Mouse (Mus musculus) midbrain, embryonic 12.5 days (tissue): ENCODE measurements around the gene Nlrc5. TPM values are rescaled to one million over a fixed set of nuclear protein-coding genes. Genes with fewer than 3 reads are reported as not detected.

Experiments used
- ATAC-seq: fragments of 200-750 bp; cut with Nextera tagmentation; 2 replicates; pipeline ENCODE4 v1.8.0; 2017; ENCODE audit warnings: low read depth, moderate TSS enrichment, moderate library complexity; ENCODE audit not compliant: low FRiP score
- H3K27ac ChIP-seq: fragments of 300-500 bp; sonication (generic); replicated peaks from 2 replicates; pipeline ENCODE4 v1.5.1; 2016; ENCODE audit warnings: mild to moderate bottlenecking
- H3K27me3 ChIP-seq: fragments of 300-500 bp; sonication (generic); 2 replicates; pipeline ENCODE4 v1.6.1; 2016; ENCODE audit warnings: mild to moderate bottlenecking
- H3K36me3 ChIP-seq: fragments of 300-500 bp; sonication (generic); 2 replicates; pipeline ENCODE4 v1.6.1; 2016
- H3K4me1 ChIP-seq: fragments of 300-500 bp; sonication (generic); 2 replicates; pipeline ENCODE4 v1.6.1; 2016
- H3K4me2 ChIP-seq: fragments of 300-500 bp; sonication (generic); replicated peaks from 2 replicates; pipeline ENCODE4 v1.6.1; 2016; ENCODE audit warnings: mild to moderate bottlenecking, moderate library complexity
- H3K4me3 ChIP-seq: fragments of 300-500 bp; sonication (generic); 2 replicates; pipeline ENCODE4 v1.5.1; 2016; ENCODE audit warnings: mild to moderate bottlenecking
- H3K9ac ChIP-seq: fragments of 300-500 bp; sonication (generic); replicated peaks from 2 replicates; pipeline ENCODE4 v1.6.1; 2016; ENCODE audit warnings: mild to moderate bottlenecking, moderate library complexity
- H3K9me3 ChIP-seq: fragments of 300-500 bp; sonication (generic); 2 replicates; pipeline ENCODE4 v1.6.1; 2016; ENCODE audit warnings: mild to moderate bottlenecking
- whole genome bisulfite sequencing: fragments of 180-500 bp; shearing (Covaris S2); methylation state at CpG from one replicate; pipeline ENCODE4 v1.1.7; 2016; 5-methylcytosine and 5-hydroxymethylcytosine counted together
- polyA plus RNA-seq: library from polyadenylated mRNA; unstranded; fragments of >200 nt; fragmentation: Nextera tagmentation; extraction: Ambion mirVana; gene quantifications from 2 replicates; pipeline ENCODE4 v1.2.1, GENCODE M21; 2016

The Nlrc5 gene
- polyA plus RNA-seq, 1 experiment from 2014 or later: 0.09 TPM

DNA sequence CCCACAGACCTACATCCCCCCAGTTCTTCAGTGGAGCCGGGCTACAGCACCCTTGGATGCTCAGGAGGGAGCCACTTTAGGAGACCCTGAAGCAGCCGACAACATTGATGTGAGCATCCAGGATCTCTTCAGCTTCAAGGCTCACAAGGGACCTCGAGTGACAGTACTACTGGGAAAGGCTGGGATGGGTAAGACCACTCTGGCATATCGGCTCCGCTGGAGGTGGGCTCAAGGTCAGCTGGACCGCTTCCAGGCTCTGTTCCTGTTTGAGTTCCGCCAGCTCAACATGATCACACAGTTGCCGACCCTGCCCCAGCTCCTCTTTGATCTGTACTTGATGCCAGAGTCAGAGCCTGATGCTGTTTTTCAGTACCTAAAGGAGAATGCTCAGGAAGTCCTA is 41.6 kb downstream of the Nlrc5 start:
- H3K27me3 ChIP-seq: no peaks in the 10 kb centered on the region
- no peaks in the 10 kb centered on the region for H3K4me1 ChIP-seq
- no peak overlapping the region for H3K4me2 ChIP-seq
- H3K9ac ChIP-seq: no peak overlapping the region
- H3K27ac ChIP-seq: no peak overlapping the region
- no peak overlapping the region for H3K4me3 ChIP-seq
- ATAC-seq: no peak
- no peaks in the 10 kb centered on the region for H3K9me3 ChIP-seq
- WGBS: 83% methylated on average over 8 of the region's 8 CpGs
- H3K36me3 ChIP-seq: no peaks in the 10 kb centered on the region

GRCm38 (mm10) chr8:94476846-94477245 is 42.7 kb downstream of the Nlrc5 start:
- H3K36me3 ChIP-seq: no peaks in the 10 kb centered on the region
- no peak overlapping the region for H3K4me2 ChIP-seq
- H3K4me3 ChIP-seq: no peak overlapping the region
- 86% methylated on average over 7 of the region's 7 CpGs for WGBS
- no peak overlapping the region for H3K9ac ChIP-seq
- H3K27ac ChIP-seq: no peak overlapping the region
- H3K27me3 ChIP-seq: no peaks in the 10 kb centered on the region; the same call in 1 of the 2 replicates
- ATAC-seq: no peak
- H3K4me1 ChIP-seq: no peaks in the 10 kb centered on the region
- no peaks in the 10 kb centered on the region for H3K9me3 ChIP-seq

DNA sequence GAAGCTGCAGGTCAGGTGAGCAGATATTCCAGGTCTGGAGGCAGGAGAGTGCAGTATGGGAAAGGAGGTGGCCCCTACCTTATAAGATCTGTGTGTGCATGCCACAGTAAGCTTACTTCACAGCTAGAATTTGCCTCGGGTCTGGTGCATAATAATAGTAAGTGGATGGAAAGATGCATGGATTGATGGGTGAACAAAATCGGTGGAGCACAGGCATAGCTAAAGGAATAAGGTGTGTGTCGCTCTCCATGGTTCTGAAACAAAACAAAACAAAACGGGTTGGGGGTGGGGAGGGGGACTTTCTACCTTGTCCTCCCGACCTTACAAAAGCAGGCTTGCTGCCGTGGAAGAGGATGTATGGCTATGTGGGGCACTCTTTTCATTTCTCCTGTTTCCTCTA is 47.9 kb downstream of the Nlrc5 start:
- no peak overlapping the region for H3K4me3 ChIP-seq
- 10% methylated on average over 6 of the region's 6 CpGs for WGBS
- H3K4me1 ChIP-seq: no peaks in the 10 kb centered on the region
- no peak overlapping the region for H3K4me2 ChIP-seq
- ATAC-seq: no peak
- no peak overlapping the region for H3K27ac ChIP-seq
- no peaks in the 10 kb centered on the region for H3K36me3 ChIP-seq
- no peak overlapping the region for H3K9ac ChIP-seq
- H3K27me3 ChIP-seq: no peaks in the 10 kb centered on the region; the same call in 1 of the 2 replicates
- H3K9me3 ChIP-seq: no peaks in the 10 kb centered on the region

DNA sequence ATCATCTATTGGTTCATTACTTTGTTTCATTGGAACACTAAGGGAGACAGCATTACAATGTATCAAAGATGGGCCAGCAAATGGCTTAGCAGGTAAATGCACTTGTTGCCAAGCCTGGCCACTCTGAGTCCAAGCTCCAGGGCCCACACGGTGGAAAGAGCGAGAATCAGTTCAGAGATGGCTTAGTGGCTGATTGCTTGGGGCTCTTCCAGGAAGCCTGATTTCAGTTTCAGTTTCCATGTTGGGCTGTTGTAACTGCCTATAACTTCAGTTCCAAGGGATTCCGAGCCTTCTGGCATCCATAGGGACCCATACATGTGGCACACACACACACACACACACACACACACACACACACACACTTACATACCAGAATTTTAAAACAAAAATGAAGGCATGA is 51.1 kb downstream of the Nlrc5 start:
- no peak for ATAC-seq
- Histone ChIP-seq H3K4me1 (no peaks in the 10 kb centered on the region), H3K36me3 (no peaks in the 10 kb centered on the region), H3K4me3 (no peak overlapping the region), H3K9me3 (no peaks in the 10 kb centered on the region), H3K27ac (no peak overlapping the region), H3K27me3 (peaks cover 4% of the 10 kb centered on the region; the same call in 1 of the 2 replicates), H3K9ac (no peak overlapping the region), H3K4me2 (no peak overlapping the region)
- 88% methylated on average over 3 of the region's 3 CpGs for WGBS

DNA sequence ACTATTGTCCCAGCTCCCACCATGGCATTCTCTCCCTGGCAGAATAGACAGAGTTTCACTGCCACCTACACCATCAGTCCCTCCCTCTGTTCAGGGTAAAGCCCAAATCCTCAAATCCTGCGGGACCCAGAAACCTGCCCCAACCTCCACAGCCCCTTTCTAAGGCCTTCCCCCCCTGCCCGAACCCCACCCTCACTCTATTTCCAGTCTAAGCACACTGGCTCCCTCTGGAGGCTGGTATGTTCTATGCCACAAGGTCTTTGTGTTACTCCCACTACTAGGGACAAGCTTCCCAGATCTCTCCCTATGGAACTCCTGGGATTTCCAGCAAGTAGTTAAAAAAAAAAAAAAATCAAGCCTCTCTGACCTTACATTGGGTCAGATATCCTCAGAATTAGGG is 51.7 kb downstream of the Nlrc5 start:
- Histone ChIP-seq H3K9me3 (no peaks in the 10 kb centered on the region), H3K27me3 (peaks cover 10% of the 10 kb centered on the region; the same call in 1 of the 2 replicates), H3K4me2 (no peak overlapping the region), H3K4me3 (no peak overlapping the region), H3K4me1 (no peaks in the 10 kb centered on the region), H3K9ac (no peak overlapping the region), H3K36me3 (no peaks in the 10 kb centered on the region), H3K27ac (no peak overlapping the region)
- no peak for ATAC-seq
- 19% methylated on average over 2 of the region's 2 CpGs for WGBS

DNA sequence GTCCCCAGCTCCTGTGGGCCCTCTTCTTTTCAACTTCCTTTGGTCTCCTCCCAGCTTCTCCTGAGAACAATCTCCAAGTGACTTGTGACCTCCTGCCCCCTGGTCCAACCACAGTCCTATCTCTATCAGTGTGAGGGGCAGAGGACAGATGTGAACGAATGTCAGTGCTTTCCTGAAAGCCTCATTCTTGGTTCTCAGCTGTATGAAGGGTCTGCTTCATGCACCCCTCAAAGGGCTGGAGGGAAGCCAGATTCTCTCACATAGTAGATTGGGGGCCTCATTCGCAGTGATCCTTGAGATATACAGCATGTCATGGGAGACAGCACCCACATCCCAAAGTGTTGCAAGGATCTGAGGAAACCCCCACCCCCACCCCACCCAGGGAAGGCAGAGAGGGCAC is 53.9 kb downstream of the Nlrc5 start:
- WGBS: 69% methylated on average over 2 of the region's 2 CpGs

DNA sequence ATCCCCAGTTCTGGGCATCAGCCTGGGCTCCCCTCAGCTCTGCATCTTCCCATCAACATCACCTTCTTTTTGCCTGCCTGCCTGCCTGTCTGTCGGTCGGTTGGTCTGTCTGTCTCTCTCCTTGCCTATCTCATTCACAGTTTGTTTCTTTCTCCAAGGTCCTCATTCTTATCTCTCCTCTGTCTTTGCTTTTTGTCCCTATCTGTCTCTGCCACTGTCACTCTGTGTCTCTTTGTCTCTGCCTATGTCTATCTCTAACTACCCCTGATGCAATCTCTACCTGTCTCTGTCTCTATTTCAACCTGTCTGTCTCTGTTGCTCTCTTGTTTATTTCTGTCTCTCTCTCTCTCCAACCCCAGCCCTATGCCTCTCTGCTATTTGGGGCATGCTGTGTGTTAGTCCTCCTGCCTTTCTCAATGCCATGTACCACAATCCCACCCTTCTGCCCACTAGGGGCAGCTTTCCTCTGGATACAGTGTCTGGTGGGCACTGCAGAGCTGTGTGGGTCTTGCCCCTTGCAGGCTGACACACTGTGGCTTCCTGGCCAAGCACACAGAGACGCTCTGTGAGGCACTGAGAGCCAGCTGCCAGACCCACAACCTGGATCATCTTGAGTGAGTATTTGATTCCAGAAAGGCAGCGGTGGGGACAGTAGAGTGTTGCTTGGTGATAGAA is 55.8 kb downstream of the Nlrc5 start:
- Histone ChIP-seq H3K27ac (no peak overlapping the region), H3K9ac (no peak overlapping the region), H3K4me1 (peaks cover 2% of the 10 kb centered on the region; the same call in 1 of the 2 replicates), H3K4me3 (no peak overlapping the region), H3K27me3 (peaks cover 12% of the 10 kb centered on the region; the same call in 1 of the 2 replicates), H3K4me2 (no peak overlapping the region), H3K36me3 (no peaks in the 10 kb centered on the region), H3K9me3 (no peaks in the 10 kb centered on the region)
- 79% methylated on average over 4 of the region's 4 CpGs for WGBS
- ATAC-seq: no peak

More for the DNA sequence above, 53.9 kb downstream of the Nlrc5 start:
- H3K27me3 ChIP-seq: peaks cover 12% of the 10 kb centered on the region; the same call in 1 of the 2 replicates
- H3K9ac ChIP-seq: no peak overlapping the region
- H3K9me3 ChIP-seq: no peaks in the 10 kb centered on the region
- H3K27ac ChIP-seq: no peak overlapping the region
- H3K4me3 ChIP-seq: no peak overlapping the region
- no peaks in the 10 kb centered on the region for H3K36me3 ChIP-seq
- ATAC-seq: no peak
- no peak overlapping the region for H3K4me2 ChIP-seq
- peaks cover 2% of the 10 kb centered on the region; the same call in 1 of the 2 replicates for H3K4me1 ChIP-seq

DNA sequence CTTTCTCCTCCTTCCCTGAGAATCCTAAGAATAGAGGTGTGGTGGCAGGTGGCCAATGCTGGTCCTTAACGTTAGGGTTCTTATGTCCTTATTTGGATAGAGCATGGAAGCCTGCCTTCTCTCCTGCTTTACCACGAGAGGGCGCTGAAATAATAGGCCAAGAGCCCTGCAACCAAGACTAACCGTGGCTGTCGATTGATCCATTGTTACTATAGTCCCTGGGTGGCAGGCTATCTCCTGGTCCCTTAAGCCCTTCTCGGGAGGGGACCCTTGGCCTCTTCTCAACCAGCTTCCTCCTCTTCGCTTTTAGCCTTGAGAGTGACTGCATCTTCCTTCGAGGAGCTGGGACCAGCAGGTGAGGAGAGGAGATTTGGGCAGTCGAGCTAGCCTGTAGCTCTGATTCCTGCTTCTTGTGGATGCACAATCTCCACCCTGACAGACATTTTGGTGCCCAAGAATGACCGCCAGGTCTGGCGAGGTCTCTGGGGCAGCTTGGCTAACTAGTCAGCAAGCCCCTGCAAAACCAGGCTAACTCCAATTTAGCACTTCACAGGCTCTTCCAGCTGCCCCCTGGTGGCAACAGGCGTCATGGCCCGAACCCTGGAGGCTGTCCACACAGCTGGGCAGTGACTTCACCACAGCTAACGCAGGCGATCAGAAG is 58.0 kb downstream of the Nlrc5 start:
- peak overlapping the region; percentile 36 for H3K4me3 ChIP-seq
- 5% methylated on average over 15 of the region's 15 CpGs for WGBS
- peak overlapping the region; percentile 66 for H3K4me2 ChIP-seq
- peaks cover 2% of the 10 kb centered on the region; the same call in 1 of the 2 replicates for H3K4me1 ChIP-seq
- peak overlapping the region; percentile 53 for H3K9ac ChIP-seq
- ATAC-seq: peak; percentile 89
- no peaks in the 10 kb centered on the region for H3K36me3 ChIP-seq
- H3K27me3 ChIP-seq: peaks cover 12% of the 10 kb centered on the region; the same call in 1 of the 2 replicates
- H3K27ac ChIP-seq: no peak overlapping the region
- H3K9me3 ChIP-seq: no peaks in the 10 kb centered on the region

DNA sequence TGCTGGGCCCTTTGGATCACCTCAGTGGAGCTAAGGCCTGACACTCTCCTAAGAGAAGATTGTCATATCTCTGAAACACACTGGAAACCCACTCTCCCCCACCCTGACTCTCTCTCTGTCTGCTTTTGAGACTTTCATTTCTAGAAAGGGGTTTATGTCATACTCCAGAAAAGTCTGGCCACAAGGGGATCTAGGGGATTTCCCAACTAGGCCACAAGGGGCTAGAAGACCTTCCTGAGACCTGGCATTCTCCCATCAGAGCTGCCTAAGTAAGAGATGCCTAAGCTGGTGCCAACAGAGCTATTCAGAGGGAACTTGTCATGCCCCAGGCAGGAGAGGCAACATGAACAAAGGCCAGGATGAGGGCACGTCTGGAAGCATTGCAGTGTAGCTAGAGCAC is 59.1 kb downstream of the Nlrc5 start:
- peaks cover 2% of the 10 kb centered on the region; the same call in 1 of the 2 replicates for H3K4me1 ChIP-seq
- H3K4me3 ChIP-seq: no peak overlapping the region
- H3K9ac ChIP-seq: no peak overlapping the region
- peaks cover 12% of the 10 kb centered on the region; the same call in 1 of the 2 replicates for H3K27me3 ChIP-seq
- no peaks in the 10 kb centered on the region for H3K9me3 ChIP-seq
- H3K4me2 ChIP-seq: no peak overlapping the region
- H3K36me3 ChIP-seq: no peaks in the 10 kb centered on the region
- no peak overlapping the region for H3K27ac ChIP-seq
- ATAC-seq: no peak
- 38% methylated on average over 1 of the region's 1 CpGs for WGBS

DNA sequence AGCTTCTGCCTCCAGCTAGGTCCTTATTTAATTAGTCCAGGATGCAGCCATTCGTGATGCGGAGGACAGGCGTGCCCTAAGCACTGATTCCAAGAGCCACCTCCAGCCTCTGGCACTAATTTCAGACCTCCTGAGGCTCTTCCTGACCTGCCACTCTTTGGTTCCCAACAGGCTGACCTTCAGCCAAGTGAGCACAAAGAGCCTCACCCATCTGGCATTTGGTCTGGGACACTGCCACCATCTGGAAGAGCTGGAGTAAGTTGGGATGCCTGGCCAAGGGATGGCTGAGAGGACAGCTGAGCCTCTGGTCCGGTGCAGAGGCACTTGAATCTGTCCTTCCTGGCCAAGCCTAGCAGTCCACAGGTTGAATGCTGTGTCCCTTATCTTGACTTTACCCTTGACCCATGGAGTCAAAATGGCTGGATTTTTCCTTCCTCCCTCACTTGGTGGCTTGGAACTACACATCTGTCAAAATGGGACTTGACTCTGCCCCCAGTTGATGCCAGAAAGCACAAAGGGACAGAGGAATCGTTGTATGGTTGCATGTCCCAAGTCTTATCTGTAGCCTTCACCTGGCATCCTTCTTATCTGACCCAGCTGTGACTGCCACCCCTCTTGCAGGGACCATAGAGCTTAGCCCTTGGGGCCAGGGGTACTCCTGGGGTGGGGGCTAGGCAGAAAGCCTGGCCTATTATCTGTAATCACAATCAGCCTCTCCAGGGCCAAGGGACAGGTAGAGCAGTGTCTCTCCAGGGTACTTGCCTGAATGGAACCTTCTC is 81.5 kb downstream of the Nlrc5 start:
- Histone ChIP-seq H3K27me3 (no peaks in the 10 kb centered on the region), H3K4me2 (no peak overlapping the region), H3K36me3 (no peaks in the 10 kb centered on the region), H3K4me3 (no peak overlapping the region), H3K9ac (no peak overlapping the region), H3K27ac (no peak overlapping the region), H3K4me1 (no peaks in the 10 kb centered on the region), H3K9me3 (no peaks in the 10 kb centered on the region)
- WGBS: 64% methylated on average over 5 of the region's 5 CpGs
- no peak for ATAC-seq

DNA sequence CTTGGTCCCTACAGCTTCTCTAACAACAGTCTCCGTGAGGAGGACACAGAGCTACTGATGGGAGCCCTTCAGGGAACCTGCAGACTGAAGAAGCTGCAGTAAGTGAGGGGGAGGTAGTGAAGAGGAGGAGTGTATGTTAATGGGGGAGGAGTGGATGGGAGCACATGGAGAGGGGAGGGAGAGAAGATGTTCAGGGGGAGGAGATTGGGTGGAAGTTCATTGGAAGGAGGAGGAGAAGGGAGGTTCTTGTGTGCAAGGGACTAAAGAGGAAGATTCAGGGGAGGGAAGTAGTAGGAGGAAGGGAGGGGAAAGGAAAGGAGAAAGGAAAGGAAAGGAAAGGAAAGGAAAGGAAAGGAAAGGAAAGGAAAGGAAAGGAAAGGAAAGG is 82.0 kb downstream of the Nlrc5 start:
- H3K9ac ChIP-seq: no peak overlapping the region
- no peak for ATAC-seq
- H3K4me3 ChIP-seq: no peak overlapping the region
- no peak overlapping the region for H3K4me2 ChIP-seq
- no peaks in the 10 kb centered on the region for H3K9me3 ChIP-seq
- 47% methylated on average over 1 of the region's 1 CpGs for WGBS
- no peaks in the 10 kb centered on the region for H3K4me1 ChIP-seq
- no peaks in the 10 kb centered on the region for H3K27me3 ChIP-seq
- no peak overlapping the region for H3K27ac ChIP-seq
- H3K36me3 ChIP-seq: no peaks in the 10 kb centered on the region

GRCm38 (mm10) chr8:94516766-94517165 is 82.6 kb downstream of the Nlrc5 start:
- Histone ChIP-seq H3K4me3 (no peak overlapping the region), H3K27me3 (no peaks in the 10 kb centered on the region), H3K9me3 (no peaks in the 10 kb centered on the region), H3K4me1 (no peaks in the 10 kb centered on the region), H3K36me3 (no peaks in the 10 kb centered on the region), H3K4me2 (no peak overlapping the region), H3K27ac (no peak overlapping the region), H3K9ac (no peak overlapping the region)
- ATAC-seq: no peak
- WGBS: 63% methylated on average over 2 of the region's 3 CpGs
